Mouse (Mus musculus) brain, embryonic 14.5 days (tissue): ENCODE measurements at regions not wholly inside any gene's neighbourhood (a gene's known extent, or its start where the extent isn't known, plus 50 kb on each side); places are given as distances from the start of the nearest gene placed in this dataset.

ENCODE experiments used
- CTCF ChIP-seq: fragments of 200-500 bp; IDR thresholded peaks from 2 replicates; pipeline ENCODE4 v1.5.1; 2012; ENCODE audit warnings: inconsistent platforms, mild to moderate bottlenecking, moderate library complexity, borderline replicate concordance; ENCODE audit not compliant: insufficient read depth, insufficient read length; ENCODE audit errors: extremely low read depth
- POLR2A ChIP-seq: fragments of 200-500 bp; IDR thresholded peaks from 2 replicates; pipeline ENCODE4 v1.6.1; 2012; ENCODE audit warnings: mild to moderate bottlenecking, inconsistent platforms, borderline replicate concordance; ENCODE audit not compliant: poor library complexity, insufficient read depth, insufficient read length, severe bottlenecking; ENCODE audit errors: extremely low read depth

- no peak for TF ChIP-seq CTCF
- TF ChIP-seq POLR2A: no peak
These were observed 65.6 kb upstream of the Pappa2 start for GRCm38 (mm10) chr1:159045870-159046385.
